Mouse (Mus musculus): ENCODE results near the gene 9630041A04Rik.

DNA sequence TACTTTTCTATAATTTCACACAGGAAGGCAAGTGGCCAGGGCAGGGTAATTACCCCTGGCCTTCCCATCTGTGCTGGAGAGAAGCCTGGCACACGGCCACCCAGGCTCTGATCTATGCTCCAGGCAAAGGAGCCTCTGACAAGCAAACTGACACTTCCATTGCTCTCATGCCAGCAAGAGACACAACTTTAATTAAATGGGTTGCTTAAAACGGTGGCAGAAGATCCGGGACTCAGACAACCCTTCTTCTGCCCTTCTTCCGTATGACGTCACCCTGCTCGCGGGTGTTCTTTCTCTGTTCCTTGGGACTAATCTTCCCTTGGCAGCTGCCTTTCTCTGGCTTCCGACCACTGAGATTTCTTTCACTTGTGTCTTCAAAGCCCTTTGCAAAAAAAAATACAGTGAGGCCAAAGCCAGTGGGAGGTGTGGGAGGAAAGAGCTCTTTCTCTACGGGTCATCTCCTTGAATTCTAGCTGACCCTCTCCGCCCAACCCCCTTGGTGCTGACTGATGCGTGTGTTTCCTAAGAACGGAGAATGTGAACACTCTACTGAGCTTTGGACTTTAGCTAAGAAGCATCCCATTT is 932 bp downstream of the 9630041A04Rik start:
- TF ChIP-seq GATA1 (IDR thresholded peaks at IDR 0.05; ENCODE audit: low read length) (no peak), TAL1 (IDR thresholded peaks at IDR 0.05; ENCODE audit: low read length) (no peak)
